In the genomic region with DNA sequence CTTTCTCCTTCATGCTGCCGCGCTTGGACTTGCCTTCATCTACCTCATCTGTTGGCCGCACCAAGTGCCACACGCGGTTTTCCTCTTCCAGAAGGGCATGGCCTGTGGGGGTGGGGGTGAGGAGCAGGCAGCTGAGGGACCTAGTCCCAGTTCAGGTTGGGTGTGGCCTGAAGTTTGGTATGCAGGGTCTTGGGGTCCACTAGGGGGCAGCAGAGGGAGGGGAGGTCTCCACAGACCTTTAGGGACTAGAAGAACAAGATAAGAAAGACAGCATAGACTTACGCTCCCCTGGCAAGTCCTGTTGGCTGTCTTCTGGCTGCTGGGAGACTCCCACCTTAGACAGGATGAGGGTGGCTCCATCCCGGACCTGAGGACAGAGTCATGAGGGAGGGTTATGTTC, we compare ENCODE assay signal across 7 mouse cellular contexts. TPM values are rescaled to one million over a fixed set of nuclear protein-coding genes. Genes with fewer than 3 reads are reported as not detected.
DNase-seq lines count a peak whose midpoint lies in the region; ATAC-seq and TF ChIP-seq lines count a peak whose summit lies in the region.

No protein-coding gene starts in this region.

- 63% methylated on average over 7 of the region's 7 CpGs for WGBS in forebrain, embryonic 16.5 days
- WGBS in intestine, embryonic 16.5 days: 59% methylated on average over 7 of the region's 7 CpGs

- H3K4me3 ChIP-seq in C2C12 (ENCODE audit: insufficient read depth, poor library complexity, severe bottlenecking): no peak overlapping the region
- 0 out of 2 replicates have a peak overlapping the region, but pooled peaks have one; percentile 39 for H3K4me3 ChIP-seq in E14TG2a.4 (replicated peaks; ENCODE audit: low read length)
- H3K4me3 ChIP-seq in forebrain, embryonic 16.5 days (replicated peaks; ENCODE audit: low read length): no peak overlapping the region
- H3K4me3 ChIP-seq in intestine, embryonic 16.5 days (ENCODE audit: low read length): no peak overlapping the region

- peak; percentile 71 for DNase-seq in cerebellum, adult 11-12 months
- peak; percentile 82 for DNase-seq in lung, postnatal 14 days
- peak; percentile 71 to 80 for DNase-seq in spleen, postnatal 36 days (ENCODE audit: low spot score in 2 of 2)

- no peak overlapping the region for H3K4me2 ChIP-seq in forebrain, embryonic 16.5 days (ENCODE audit: low read length)
- no peak overlapping the region for H3K4me2 ChIP-seq in intestine, embryonic 16.5 days (ENCODE audit: low read depth, low read length)

- peak; percentile 75 for TF ChIP-seq CTCF in C2C12 (IDR thresholded peaks at IDR 0.05; ENCODE audit: control insufficient read depth, insufficient read depth, insufficient read length)
- TF ChIP-seq CTCF in E14TG2a.4 (conservative IDR thresholded peaks at IDR 0.05; ENCODE audit: low read length): peak; percentile 73

- H3K9me3 ChIP-seq in E14TG2a.4 (ENCODE audit: low read length): no peaks in the 10 kb centered on the region
- H3K9me3 ChIP-seq in forebrain, embryonic 16.5 days (ENCODE audit: control insufficient read depth, low read length): no peaks in the 10 kb centered on the region
- H3K9me3 ChIP-seq in intestine, embryonic 16.5 days (ENCODE audit: control insufficient read depth, low read length): no peaks in the 10 kb centered on the region

- peaks cover 87% of the 10 kb centered on the region for H3K36me3 ChIP-seq in C2C12 (ENCODE audit: control insufficient read depth, insufficient read depth)
- H3K36me3 ChIP-seq in E14TG2a.4 (ENCODE audit: insufficient read depth, low read length): peaks cover 97% of the 10 kb centered on the region
- H3K36me3 ChIP-seq in forebrain, embryonic 16.5 days (ENCODE audit: control insufficient read depth, insufficient read depth): peaks cover 60% of the 10 kb centered on the region
- H3K36me3 ChIP-seq in intestine, embryonic 16.5 days (ENCODE audit: control insufficient read depth, insufficient read depth, low read length): peaks cover 45% of the 10 kb centered on the region

- no peak overlapping the region for H3K9ac ChIP-seq in forebrain, embryonic 16.5 days (replicated peaks; ENCODE audit: low read depth, low read length)
- no peak overlapping the region for H3K9ac ChIP-seq in intestine, embryonic 16.5 days (ENCODE audit: low read depth, low read length)

- no peaks in the 10 kb centered on the region for H3K79me3 ChIP-seq in C2C12 (ENCODE audit: low read depth)

- no peak overlapping the region for H3K27ac ChIP-seq in forebrain, embryonic 16.5 days (ENCODE audit: low read length)
- H3K27ac ChIP-seq in intestine, embryonic 16.5 days (ENCODE audit: low read length): no peak overlapping the region

- H3K79me2 ChIP-seq in C2C12 (ENCODE audit: control insufficient read depth, insufficient read depth): no peaks in the 10 kb centered on the region

- no peak overlapping the region for H3ac ChIP-seq in C2C12 (ENCODE audit: control insufficient read depth, insufficient read length, low read depth)

- H3K27me3 ChIP-seq in C2C12 (ENCODE audit: control insufficient read depth, insufficient read depth, insufficient read length) (no peaks in the 10 kb centered on the region), E14TG2a.4 (ENCODE audit: insufficient read depth, low read length) (no peaks in the 10 kb centered on the region)
- H3K27me3 ChIP-seq in forebrain, embryonic 16.5 days (replicated peaks; ENCODE audit: control insufficient read depth, insufficient read depth, low read length): no peaks in the 10 kb centered on the region
- H3K27me3 ChIP-seq in intestine, embryonic 16.5 days (replicated peaks; ENCODE audit: control insufficient read depth, insufficient read depth, low read length): no peaks in the 10 kb centered on the region

- H3K4me1 ChIP-seq in E14TG2a.4 (replicated peaks; ENCODE audit: low read depth, low read length): peaks cover 93% of the 10 kb centered on the region
- no peaks in the 10 kb centered on the region for H3K4me1 ChIP-seq in forebrain, embryonic 16.5 days (replicated peaks; ENCODE audit: control insufficient read depth, insufficient read depth, low read length)
- no peaks in the 10 kb centered on the region for H3K4me1 ChIP-seq in intestine, embryonic 16.5 days (ENCODE audit: control insufficient read depth, insufficient read depth, low read length)

- ATAC-seq in forebrain, embryonic 16.5 days: peak; percentile 34
- ATAC-seq in intestine, embryonic 16.5 days: 0 out of 2 replicates have a peak, but pooled peaks have one; percentile 24

TF ChIP-seq in C2C12, 6 proteins besides CTCF, POLR2A, EP300 and RAD21:
- TF ChIP-seq MYOD1 (IDR thresholded peaks at IDR 0.05; ENCODE audit: control insufficient read depth, insufficient read length, low read depth): no peak
- no peak for TF ChIP-seq CEBPB (IDR thresholded peaks at IDR 0.05; ENCODE audit: low read depth)
- TF ChIP-seq FOSL1 (IDR thresholded peaks at IDR 0.05; ENCODE audit: insufficient read depth, low read length, poor library complexity, severe bottlenecking): no peak
- no peak for TF ChIP-seq MYOG (IDR thresholded peaks at IDR 0.05; ENCODE audit: control insufficient read depth, extremely low read depth, insufficient read length)
- no peak for TF ChIP-seq USF1 (IDR thresholded peaks at IDR 0.05; ENCODE audit: low read depth)
- no peak for TF ChIP-seq MAX (IDR thresholded peaks at IDR 0.05)

RNA-seq across cellular contexts. Expression of gene Mapk11, which starts 8.5 kb away (rescaled TPM):
- 14.9 TPM for polyA plus RNA-seq in C2C12 (2012; fragmentation: generic; extraction: Trizol)
- 39.1 and 46.8 TPM in 2 replicates for polyA plus RNA-seq in forebrain, embryonic 16.5 days (2015; fragmentation: Nextera tagmentation; extraction: Ambion mirVana)
- polyA plus RNA-seq in intestine, embryonic 16.5 days (2015; fragmentation: Nextera tagmentation; extraction: Ambion mirVana): 4.7 and 5.0 TPM in 2 replicates

RNA-seq across cellular contexts. Expression of gene Mapk12, which starts 17.5 kb away (rescaled TPM):
- polyA plus RNA-seq in C2C12 (2012; fragmentation: generic; extraction: Trizol): 30.5 TPM
- polyA plus RNA-seq in forebrain, embryonic 16.5 days (2015; fragmentation: Nextera tagmentation; extraction: Ambion mirVana): 4.1 and 5.7 TPM in 2 replicates
- 2.7 and 3.1 TPM in 2 replicates for polyA plus RNA-seq in intestine, embryonic 16.5 days (2015; fragmentation: Nextera tagmentation; extraction: Ambion mirVana)

RNA-seq across cellular contexts. Expression of gene Plxnb2, which starts 22.6 kb away (rescaled TPM):
- 206 TPM for polyA plus RNA-seq in C2C12 (2012; fragmentation: generic; extraction: Trizol)
- polyA plus RNA-seq in forebrain, embryonic 16.5 days (2015; fragmentation: Nextera tagmentation; extraction: Ambion mirVana): 112 and 126 TPM in 2 replicates
- polyA plus RNA-seq in intestine, embryonic 16.5 days (2015; fragmentation: Nextera tagmentation; extraction: Ambion mirVana): 98.5 and 104 TPM in 2 replicates

RNA-seq across cellular contexts. Expression of gene Hdac10, which starts 29.5 kb away (rescaled TPM):
- 15.0 TPM for polyA plus RNA-seq in C2C12 (2012; fragmentation: generic; extraction: Trizol)
- polyA plus RNA-seq in forebrain, embryonic 16.5 days (2015; fragmentation: Nextera tagmentation; extraction: Ambion mirVana): 39.5 and 46.0 TPM in 2 replicates
- polyA plus RNA-seq in intestine, embryonic 16.5 days (2015; fragmentation: Nextera tagmentation; extraction: Ambion mirVana): 25.3 and 27.6 TPM in 2 replicates

RNA-seq across cellular contexts. Expression of gene Tubgcp6, which starts 35.0 kb away (rescaled TPM):
- 19.0 TPM for polyA plus RNA-seq in C2C12 (2012; fragmentation: generic; extraction: Trizol)
- polyA plus RNA-seq in forebrain, embryonic 16.5 days (2015; fragmentation: Nextera tagmentation; extraction: Ambion mirVana): 16.8 and 22.1 TPM in 2 replicates
- polyA plus RNA-seq in intestine, embryonic 16.5 days (2015; fragmentation: Nextera tagmentation; extraction: Ambion mirVana): 8.6 and 9.3 TPM in 2 replicates
